Mouse (Mus musculus): ENCODE results near the gene Ppp1r36.

DNA sequence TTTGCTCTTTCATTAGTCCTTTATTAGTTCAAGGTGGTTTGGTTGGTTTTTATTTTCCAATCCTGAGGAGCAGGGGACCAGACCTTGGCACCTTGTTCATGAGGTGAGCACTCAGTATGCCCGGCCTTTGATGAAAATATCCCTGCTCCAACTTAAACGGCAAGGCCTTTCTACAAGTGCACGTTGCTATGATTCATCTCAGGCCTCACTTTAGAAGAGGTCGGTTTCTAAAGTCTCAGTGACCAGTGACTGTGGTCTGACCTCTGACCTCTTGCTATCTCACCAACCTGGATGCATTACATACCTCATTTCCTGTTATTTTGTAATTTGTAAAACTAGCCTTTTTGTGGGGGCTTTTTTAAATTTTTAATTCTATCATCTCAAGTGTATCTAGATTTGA is 8.2 kb upstream of the Ppp1r36 start:
- TF ChIP-seq CTCF (IDR thresholded peaks at IDR 0.05; ENCODE audit: borderline replicate concordance, insufficient read depth, low read depth, low read length): no peak
- no peak for TF ChIP-seq POLR2A (IDR thresholded peaks at IDR 0.05; ENCODE audit: borderline replicate concordance, insufficient read depth, low read length)

Measured in cerebellum, adult 2 months (tissue).